In the genomic region with DNA sequence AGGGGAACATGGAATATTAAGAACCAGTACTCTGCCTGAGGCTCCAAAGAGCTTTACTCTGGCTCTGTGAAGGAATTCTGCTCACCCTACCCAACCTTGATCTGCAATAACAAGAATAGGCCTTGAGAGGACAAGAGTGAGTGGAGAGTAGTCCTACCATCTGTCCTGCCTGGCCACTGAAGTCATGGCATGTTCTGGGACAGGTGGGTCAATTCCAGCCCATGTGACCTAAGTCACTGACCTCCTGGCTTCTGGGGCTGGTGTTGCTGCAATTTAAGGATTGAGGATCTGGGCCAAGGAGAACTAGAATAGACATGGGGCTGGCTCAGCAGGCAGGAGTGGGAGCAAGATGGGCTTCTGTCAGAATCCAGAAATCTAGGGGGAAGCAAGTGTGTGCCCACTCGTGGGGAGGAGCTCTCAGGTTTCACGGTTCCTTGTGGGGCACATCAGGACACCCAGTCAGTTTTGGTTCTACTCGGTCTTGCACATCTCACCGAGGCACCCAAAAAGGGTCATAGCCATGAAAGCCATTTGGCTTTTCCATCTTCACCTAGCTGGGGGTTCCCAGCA, we compare ENCODE assay signal across 12 mouse cellular contexts. TPM values are rescaled to one million over a fixed set of nuclear protein-coding genes. Genes with fewer than 3 reads are reported as not detected.
DNase-seq lines count a peak whose midpoint lies in the region; ATAC-seq lines count a peak whose summit lies in the region.
"Had no signal": no experiment of that assay in that cellular context is flagged by ENCODE, and none has a peak within 500 bp of the region (broad histone marks: within the 10 kb centered on the region; RNA-seq: fewer than 3 reads in every experiment).

No protein-coding gene starts in this region.

- H3K9ac ChIP-seq in lung, embryonic 16.5 days (ENCODE audit: low read length), result no peak overlapping the region
- H3K9ac ChIP-seq in hindbrain, embryonic 11.5 days (ENCODE audit: low read depth, low read length), result no peak overlapping the region; the same call in 1 of the 2 replicates
- no peak overlapping the region for H3K9ac ChIP-seq in neural tube, embryonic 15.5 days (replicated peaks)

- peaks cover 29% of the 10 kb centered on the region for H3K27me3 ChIP-seq in lung, embryonic 16.5 days (ENCODE audit: control insufficient read depth, insufficient read depth, low read depth, low read length)
- peaks cover 16% of the 10 kb centered on the region; the same call in 1 of the 2 replicates for H3K27me3 ChIP-seq in hindbrain, embryonic 11.5 days (ENCODE audit: control insufficient read depth, insufficient read depth, low read length)
- H3K27me3 ChIP-seq in neural tube, embryonic 15.5 days (replicated peaks), result 0 out of 2 replicates have a peak, but pooled peaks cover 15% of the 10 kb centered on the region

- no peak for ATAC-seq in lung, embryonic 16.5 days (ENCODE audit: low read depth)
- no peak; the same call in 1 of the 2 replicates for ATAC-seq in hindbrain, embryonic 11.5 days (ENCODE audit: low FRiP score)
- ATAC-seq in neural tube, embryonic 15.5 days (ENCODE audit: low FRiP score), result no peak
- ATAC-seq: inflammation-experienced regulatory T-cells, adult 6 months had no signal

- peak overlapping the region; percentile 91 for H3K4me2 ChIP-seq in lung, embryonic 16.5 days (ENCODE audit: low read depth, low read length)
- peak overlapping the region; percentile 86 for H3K4me2 ChIP-seq in hindbrain, embryonic 11.5 days (replicated peaks; ENCODE audit: low read depth, low read length)
- peak overlapping the region; percentile 63 for H3K4me2 ChIP-seq in neural tube, embryonic 15.5 days

- peak; percentile 95 for DNase-seq in heart, adult 11 months
- no peak for DNase-seq in heart, postnatal 4 days
- DNase-seq in lung, adult 18-20 months, result no peak
- DNase-seq in hindbrain, embryonic 11.5 days (ENCODE audit: low spot score), result no peak
- DNase-seq in urinary bladder, adult 18-20 months (ENCODE audit: low spot score in 2 of 2), result no peak
- DNase-seq in testis, postnatal 10 days (ENCODE audit: low spot score), result no peak
- DNase-seq: lung, adult 2 months had no signal

- peak overlapping the region; percentile 52; the same call in 1 of the 2 replicates for H3K4me3 ChIP-seq in lung, embryonic 16.5 days (ENCODE audit: low read length)
- H3K4me3 ChIP-seq in hindbrain, embryonic 11.5 days (ENCODE audit: low read depth, low read length), result peak overlapping the region; percentile 40
- H3K4me3 ChIP-seq in neural tube, embryonic 15.5 days (replicated peaks), result 0 out of 2 replicates have a peak overlapping the region, but pooled peaks have one; percentile 35

- 29% methylated on average over 4 of the region's 4 CpGs for WGBS in lung, embryonic 16.5 days
- 46% methylated on average over 4 of the region's 4 CpGs for WGBS in hindbrain, embryonic 11.5 days
- 40% methylated on average over 4 of the region's 4 CpGs for WGBS in neural tube, embryonic 15.5 days

- no peaks in the 10 kb centered on the region for H3K36me3 ChIP-seq in lung, embryonic 16.5 days (ENCODE audit: control insufficient read depth, insufficient read depth, low read length)
- H3K36me3 ChIP-seq in hindbrain, embryonic 11.5 days (ENCODE audit: control insufficient read depth, insufficient read depth, low read length), result no peaks in the 10 kb centered on the region
- H3K36me3 ChIP-seq in neural tube, embryonic 15.5 days, result peaks cover 29% of the 10 kb centered on the region

- H3K9me3 ChIP-seq in lung, embryonic 16.5 days (ENCODE audit: control insufficient read depth, low read length), result no peaks in the 10 kb centered on the region
- no peaks in the 10 kb centered on the region for H3K9me3 ChIP-seq in hindbrain, embryonic 11.5 days (ENCODE audit: control insufficient read depth, low read length)
- H3K9me3 ChIP-seq in neural tube, embryonic 15.5 days (replicated peaks), result no peaks in the 10 kb centered on the region

- H3K4me1 ChIP-seq in lung, embryonic 16.5 days (replicated peaks; ENCODE audit: control insufficient read depth, insufficient read depth, low read length), result peaks cover 10% of the 10 kb centered on the region; the same call in 1 of the 2 replicates
- no peaks in the 10 kb centered on the region for H3K4me1 ChIP-seq in hindbrain, embryonic 11.5 days (replicated peaks; ENCODE audit: control insufficient read depth, insufficient read depth, low read length)
- peaks cover 12% of the 10 kb centered on the region for H3K4me1 ChIP-seq in neural tube, embryonic 15.5 days

- no peak overlapping the region for H3K27ac ChIP-seq in lung, embryonic 16.5 days (ENCODE audit: low read length)
- no peak overlapping the region for H3K27ac ChIP-seq in hindbrain, embryonic 11.5 days (ENCODE audit: low read depth, low read length)
- H3K27ac ChIP-seq in neural tube, embryonic 15.5 days (replicated peaks), result no peak overlapping the region

RNA-seq across cellular contexts. Expression of a gene that starts 9.8 kb away (rescaled TPM):
- 100 to 1,000 TPM; 460 to 501 TPM for total RNA-seq in heart, postnatal 4 days (2021)
- polyA plus RNA-seq in lung, embryonic 16.5 days (2015; fragmentation: Nextera tagmentation; extraction: Ambion mirVana), result 0.16 and 0.20 TPM in 2 replicates
- 1.3 and 1.5 TPM in 2 replicates for polyA plus RNA-seq in hindbrain, embryonic 11.5 days (2014; fragmentation: Nextera tagmentation; extraction: Ambion mirVana)
- polyA plus RNA-seq in neural tube, embryonic 15.5 days (2015; fragmentation: Nextera tagmentation; extraction: Ambion mirVana), result 15.4 and 16.8 TPM in 2 replicates
- total RNA-seq: common myeloid progenitor, adult 5-6 weeks had no signal
- polyA plus RNA-seq: inflammation-experienced regulatory T-cells, adult 6 months; thymus, postnatal 0 days had no signal

RNA-seq across cellular contexts. Expression of a gene that starts 12.0 kb away (rescaled TPM):
- total RNA-seq in heart, postnatal 4 days (2021), result under 1 TPM in 1 of 2 experiments, not detected in 1; 0.29 TPM
- polyA plus RNA-seq in lung, embryonic 16.5 days (2015; fragmentation: Nextera tagmentation; extraction: Ambion mirVana), result 0.10 and 0.29 TPM in 2 replicates
- polyA plus RNA-seq in hindbrain, embryonic 11.5 days (2014; fragmentation: Nextera tagmentation; extraction: Ambion mirVana), result 16.3 and 18.9 TPM in 2 replicates
- polyA plus RNA-seq in neural tube, embryonic 15.5 days (2015; fragmentation: Nextera tagmentation; extraction: Ambion mirVana), result 36.9 and 45.8 TPM in 2 replicates

RNA-seq across cellular contexts. Expression of a gene that starts 40.0 kb away (rescaled TPM):
- total RNA-seq in heart, postnatal 4 days (2021), result 10 to 100 TPM; 65.9 to 66.8 TPM
- polyA plus RNA-seq in lung, embryonic 16.5 days (2015; fragmentation: Nextera tagmentation; extraction: Ambion mirVana), result 292 and 303 TPM in 2 replicates
- polyA plus RNA-seq in hindbrain, embryonic 11.5 days (2014; fragmentation: Nextera tagmentation; extraction: Ambion mirVana), result 393 and 410 TPM in 2 replicates
- polyA plus RNA-seq in neural tube, embryonic 15.5 days (2015; fragmentation: Nextera tagmentation; extraction: Ambion mirVana), result 361 and 401 TPM in 2 replicates

RNA-seq across cellular contexts. Expression of a gene that starts 55.5 kb away (rescaled TPM):
- total RNA-seq in heart, postnatal 4 days (2021), result not detected
- 0.04 and 0.05 TPM in 2 replicates for polyA plus RNA-seq in lung, embryonic 16.5 days (2015; fragmentation: Nextera tagmentation; extraction: Ambion mirVana)
- not detected in 2 replicates for polyA plus RNA-seq in hindbrain, embryonic 11.5 days (2014; fragmentation: Nextera tagmentation; extraction: Ambion mirVana)
- 0.05 TPM in 1 of 2 replicates, not detected in the other for polyA plus RNA-seq in neural tube, embryonic 15.5 days (2015; fragmentation: Nextera tagmentation; extraction: Ambion mirVana)
- total RNA-seq: common myeloid progenitor, adult 5-6 weeks had no signal

Comparison
In these comparisons a context has a peak if more than half of its experiments do, and no peak if none do; other contexts are left out.
1. RNA of a gene that starts 12.0 kb away (polyA plus RNA-seq): 36.9 to 45.8 TPM in neural tube, embryonic 15.5 days and 16.3 to 18.9 TPM in hindbrain, embryonic 11.5 days; 0.10 to 0.29 TPM in lung, embryonic 16.5 days; every median in the first group is over 10 times any median in the second.
2. Peak in every context shown above with its lines, with median percentiles within 50 percentile points of each other: H3K4me2 ChIP-seq and H3K4me3 ChIP-seq.